Comparison of ENCODE assay signal across 8 mouse cellular contexts in genomic region chr12:76369206-76369977, GRCm38 (mm10). TPM values are rescaled to one million over a fixed set of nuclear protein-coding genes. Genes with fewer than 3 reads are reported as not detected.
A peak's percentile ranks its signal among the peaks of the same experiment; 100 is the strongest.
DNase-seq lines count a peak whose midpoint lies in the region; ATAC-seq and TF ChIP-seq lines count a peak whose summit lies in the region.

Zbtb25 (minus strand) TSS chr12:76369602.

- H3K4me2 ChIP-seq in heart, embryonic 12.5 days = peak within 1 kb of the TSS; percentile 93
- peak within 1 kb of the TSS; percentile 71 for H3K4me2 ChIP-seq in kidney, postnatal 0 days (ENCODE audit: low read length)

- peaks cover 51% of the 10 kb centered on the region for H3K4me1 ChIP-seq in heart, embryonic 12.5 days (replicated peaks)
- H3K4me1 ChIP-seq in kidney, postnatal 0 days (replicated peaks; ENCODE audit: insufficient read depth, low read length) = peaks cover 24% of the 10 kb centered on the region
- H3K4me1 ChIP-seq in liver, adult 2 months (ENCODE audit: control insufficient read depth, insufficient read depth, low read length) = peaks cover 3% of the 10 kb centered on the region; the same call in 1 of the 2 replicates

- no peaks in the 10 kb centered on the region for H3K27me3 ChIP-seq in heart, embryonic 12.5 days (replicated peaks)
- no peaks in the 10 kb centered on the region for H3K27me3 ChIP-seq in kidney, postnatal 0 days (ENCODE audit: insufficient read depth, low read length)
- H3K27me3 ChIP-seq in liver, adult 2 months (ENCODE audit: control insufficient read depth, insufficient read depth, low read length) = no peaks in the 10 kb centered on the region

- peak within 1 kb of the TSS; percentile 97 for H3K9ac ChIP-seq in heart, embryonic 12.5 days
- peak within 1 kb of the TSS; percentile 99 for H3K9ac ChIP-seq in kidney, postnatal 0 days (ENCODE audit: low read depth, low read length)
- H3K9ac ChIP-seq in liver, adult 2 months (ENCODE audit: low read depth, low read length) = peak within 1 kb of the TSS; percentile 100

- no peaks in the 10 kb centered on the region for H3K9me3 ChIP-seq in heart, embryonic 12.5 days (replicated peaks)
- H3K9me3 ChIP-seq in kidney, postnatal 0 days (replicated peaks; ENCODE audit: low read length) = no peaks in the 10 kb centered on the region

- TF ChIP-seq CTCF in kidney, postnatal 0 days (IDR thresholded peaks at IDR 0.05; ENCODE audit: low read depth) = no peak
- TF ChIP-seq CTCF in liver, adult 2 months (IDR thresholded peaks at IDR 0.05; ENCODE audit: low read depth, low read length) = no peak

- H3K4me3 ChIP-seq in heart, embryonic 12.5 days = peak within 1 kb of the TSS; percentile 91
- peak within 1 kb of the TSS; percentile 95 for H3K4me3 ChIP-seq in kidney, postnatal 0 days (replicated peaks; ENCODE audit: low read depth, low read length)
- H3K4me3 ChIP-seq in liver, adult 2 months (ENCODE audit: insufficient read depth, low read depth, low read length) = peak within 1 kb of the TSS; percentile 98

- 3% methylated on average over 93 of the region's 96 CpGs for WGBS in heart, embryonic 12.5 days
- WGBS in kidney, postnatal 0 days = 0% methylated on average over 73 of the region's 96 CpGs
- under 1% methylated on average over 76 of the region's 96 CpGs for WGBS in liver, adult 2 months

- H3K36me3 ChIP-seq in heart, embryonic 12.5 days = no peaks in the 10 kb centered on the region
- no peaks in the 10 kb centered on the region for H3K36me3 ChIP-seq in kidney, postnatal 0 days (ENCODE audit: insufficient read depth, low read length)
- H3K36me3 ChIP-seq in liver, adult 2 months (ENCODE audit: control insufficient read depth, insufficient read depth, low read length) = no peaks in the 10 kb centered on the region

- H3K27ac ChIP-seq in heart, embryonic 12.5 days (ENCODE audit: poor library complexity, severe bottlenecking) = peak within 1 kb of the TSS; percentile 99
- peak within 1 kb of the TSS; percentile 100 for H3K27ac ChIP-seq in kidney, postnatal 0 days
- peak within 1 kb of the TSS; percentile 96 for H3K27ac ChIP-seq in liver, adult 2 months (replicated peaks; ENCODE audit: insufficient read depth, low read depth, low read length)

- H3K79me2 ChIP-seq in liver, adult 2 months (ENCODE audit: control insufficient read depth, insufficient read depth, low read length) = peaks cover 21% of the 10 kb centered on the region; the same call in 1 of the 2 replicates

- peak; percentile 48 for ATAC-seq in erythroblast, adult 5-6 weeks (replicated peaks; ENCODE audit: low FRiP score, poor library complexity, severe bottlenecking)
- ATAC-seq in heart, embryonic 12.5 days (ENCODE audit: insufficient number of reproducible peaks, low FRiP score) = peak; percentile 81
- ATAC-seq in kidney, postnatal 0 days (replicated peaks; ENCODE audit: low FRiP score, low read depth) = peak; percentile 82
- peak; percentile 28; the same call in 1 of the 2 replicates for ATAC-seq in monocyte, adult 5-6 weeks (replicated peaks; ENCODE audit: insufficient number of reproducible peaks, low FRiP score, low TSS enrichment, poor library complexity, severe bottlenecking)

- 0 out of 2 replicates have a peak, but pooled peaks have one; percentile 37 for TF ChIP-seq POLR2A in liver, adult 2 months (IDR thresholded peaks at IDR 0.05; ENCODE audit: extremely low read depth, insufficient read depth, low read length)

- peak; percentile 89 to 90 for DNase-seq in B cell, adult 2 months
- peak; percentile 98 for DNase-seq in brain, adult 2 months (ENCODE audit: low read depth, low spot score)
- DNase-seq in kidney, postnatal 0 days (ENCODE audit: low spot score) = peak; percentile 87
- DNase-seq in liver, adult 2 months (ENCODE audit: extremely low read depth, low read depth, low spot score) = peak; percentile 43
- peak; percentile 84 to 85 for DNase-seq in spleen, postnatal 36 days (ENCODE audit: low spot score in 2 of 2)

RNA-seq across cellular contexts. Expression of gene Zbtb25, which starts in this region (rescaled TPM):
- 6.1 and 19.2 TPM in 2 replicates for total RNA-seq in erythroblast, adult 5-6 weeks (2015; ENCODE audit: low replicate concordance)
- total RNA-seq in erythroblast, adult 5-6 weeks (2017; ENCODE audit: low replicate concordance) = 1.3 and 4.6 TPM in 2 replicates
- polyA plus RNA-seq in heart, embryonic 12.5 days (2016; fragmentation: Nextera tagmentation; extraction: Ambion mirVana) = 13.0 and 15.4 TPM in 2 replicates
- polyA plus RNA-seq in kidney, postnatal 0 days (2015; fragmentation: Nextera tagmentation; extraction: Ambion mirVana) = 13.0 and 13.2 TPM in 2 replicates
- total RNA-seq in liver, adult 2 months (2014; rRNA removed) = 1.0 and 1.6 TPM in 2 replicates
- 1.7 and 2.3 TPM in 2 replicates for polyA plus RNA-seq in liver, adult 2 months (2012; rRNA removed)
- total RNA-seq in monocyte, adult 5-6 weeks (2017) = 6.7 to 16.7 TPM (median 15.7 TPM) in 3 replicates

Comparison
In these comparisons a context has a peak if more than half of its experiments do, and no peak if none do; other contexts are left out.
1. Peak in every context shown above with its lines: DNase-seq, ATAC-seq, H3K4me3 ChIP-seq and H3K27ac ChIP-seq.
2. DNase-seq: peak in every context shown above with its lines; median percentile 98 in brain, adult 2 months; 90 in B cell, adult 2 months; 87 in kidney, postnatal 0 days; 84 in spleen, postnatal 36 days; 43 in liver, adult 2 months.
3. ATAC-seq: peak in every context shown above with its lines; median percentile 82 in kidney, postnatal 0 days; 81 in heart, embryonic 12.5 days; 48 in erythroblast, adult 5-6 weeks; 28 in monocyte, adult 5-6 weeks.